Mouse (Mus musculus) kidney, embryonic 14.5 days (tissue): ENCODE measurements around the gene Zfp326. TPM values are rescaled to one million over a fixed set of nuclear protein-coding genes. Genes with fewer than 3 reads are reported as not detected.

Experiments used
- ATAC-seq: fragments of 200-750 bp; cut with Nextera tagmentation; 2 replicates; pipeline ENCODE4 v1.8.0; 2017; ENCODE audit warnings: moderate number of reproducible peaks, mild to moderate bottlenecking, moderate TSS enrichment, moderate library complexity; ENCODE audit not compliant: low FRiP score, low TSS enrichment
- H3K27ac ChIP-seq: fragments of 300-500 bp; sonication (generic); 2 replicates; pipeline ENCODE4 v1.5.1; 2014; ENCODE audit warnings: low read depth, mild to moderate bottlenecking, low read length, moderate library complexity, mixed read lengths
- H3K27me3 ChIP-seq: fragments of 300-500 bp; sonication (generic); 2 replicates; pipeline ENCODE4 v1.6.1; 2014; ENCODE audit warnings: mild to moderate bottlenecking, low read length; ENCODE audit not compliant: control insufficient read depth, insufficient read depth
- H3K36me3 ChIP-seq: fragments of 300-500 bp; sonication (generic); 2 replicates; pipeline ENCODE4 v1.6.1; 2014; ENCODE audit warnings: low read length, mixed read lengths; ENCODE audit not compliant: control insufficient read depth, insufficient read depth
- H3K4me1 ChIP-seq: fragments of 300-500 bp; sonication (generic); 2 replicates; pipeline ENCODE4 v1.6.1; 2014; ENCODE audit warnings: low read length, mixed read lengths; ENCODE audit not compliant: control insufficient read depth, insufficient read depth
- H3K4me2 ChIP-seq: fragments of 300-500 bp; sonication (generic); replicated peaks from 2 replicates; pipeline ENCODE4 v1.6.1; 2014; ENCODE audit warnings: low read depth, mild to moderate bottlenecking, low read length
- H3K4me3 ChIP-seq: fragments of 300-500 bp; sonication (generic); 2 replicates; pipeline ENCODE4 v1.5.1; 2014; ENCODE audit warnings: mild to moderate bottlenecking, low read length
- H3K9ac ChIP-seq: fragments of 300-500 bp; sonication (generic); 2 replicates; pipeline ENCODE4 v1.6.1; 2014; ENCODE audit warnings: low read depth, mild to moderate bottlenecking, low read length, moderate library complexity
- H3K9me3 ChIP-seq: fragments of 300-500 bp; sonication (generic); 2 replicates; pipeline ENCODE4 v1.6.1; 2016; ENCODE audit warnings: low read length; ENCODE audit not compliant: control insufficient read depth
- WGBS: fragments of 180-500 bp; shearing (Covaris S2); extraction: QIAGEN DNeasy Blood & Tissue Kit; methylation state at CpG from one replicate; pipeline ENCODE4 v1.1.7; 2014; 5-methylcytosine and 5-hydroxymethylcytosine counted together
- polyA plus RNA-seq: library from polyadenylated mRNA; unstranded; fragments of >200 nt; fragmentation: Nextera tagmentation; extraction: Ambion mirVana; gene quantifications from 2 replicates; pipeline ENCODE4 v1.2.1, GENCODE M21; 2014

The Zfp326 gene
- polyA plus RNA-seq, 1 experiment from 2014 or later = 57.3 TPM

GRCm38 (mm10) chr5:105844044-105844753, 32.2 kb upstream of the Zfp326 start:
- Histone ChIP-seq H3K4me3 (no peak overlapping the region), H3K27me3 (no peaks in the 10 kb centered on the region), H3K36me3 (no peaks in the 10 kb centered on the region), H3K4me2 (no peak overlapping the region), H3K9me3 (no peaks in the 10 kb centered on the region), H3K4me1 (no peaks in the 10 kb centered on the region), H3K9ac (no peak overlapping the region), H3K27ac (no peak overlapping the region)
- WGBS = 77% methylated on average over 10 of the region's 10 CpGs
- no peak for ATAC-seq

GRCm38 (mm10) chr5:105845041-105845440, 31.3 kb upstream of the Zfp326 start:
- Histone ChIP-seq H3K36me3 (no peaks in the 10 kb centered on the region), H3K27me3 (no peaks in the 10 kb centered on the region), H3K4me1 (no peaks in the 10 kb centered on the region), H3K9ac (no peak overlapping the region), H3K4me2 (no peak overlapping the region), H3K4me3 (no peak overlapping the region), H3K9me3 (no peaks in the 10 kb centered on the region), H3K27ac (no peak overlapping the region)
- WGBS = 95% methylated on average over 2 of the region's 2 CpGs
- ATAC-seq = no peak

- Histone ChIP-seq H3K36me3 (no peaks in the 10 kb centered on the region), H3K9me3 (no peaks in the 10 kb centered on the region), H3K4me2 (no peak overlapping the region), H3K27me3 (no peaks in the 10 kb centered on the region), H3K4me1 (no peaks in the 10 kb centered on the region), H3K4me3 (no peak overlapping the region), H3K27ac (no peak overlapping the region), H3K9ac (no peak overlapping the region)
- ATAC-seq = no peak
- 69% methylated on average over 8 of the region's 8 CpGs for WGBS
Measured at GRCm38 (mm10) chr5:105847726-105848125, 28.6 kb upstream of the Zfp326 start.

- no peak for ATAC-seq
- no peaks in the 10 kb centered on the region for H3K36me3 ChIP-seq
- H3K4me2 ChIP-seq = no peak overlapping the region
- WGBS = 66% methylated on average over 4 of the region's 4 CpGs
- no peak overlapping the region for H3K27ac ChIP-seq
- no peaks in the 10 kb centered on the region for H3K9me3 ChIP-seq
- no peaks in the 10 kb centered on the region for H3K4me1 ChIP-seq
- no peak overlapping the region for H3K9ac ChIP-seq
- no peaks in the 10 kb centered on the region for H3K27me3 ChIP-seq
- no peak overlapping the region for H3K4me3 ChIP-seq
Measured at GRCm38 (mm10) chr5:105849222-105849621, 27.1 kb upstream of the Zfp326 start.

GRCm38 (mm10) chr5:105849643-105850042, 26.7 kb upstream of the Zfp326 start:
- Histone ChIP-seq H3K4me1 (no peaks in the 10 kb centered on the region), H3K9ac (no peak overlapping the region), H3K27ac (no peak overlapping the region), H3K4me2 (no peak overlapping the region), H3K27me3 (no peaks in the 10 kb centered on the region), H3K4me3 (no peak overlapping the region), H3K36me3 (no peaks in the 10 kb centered on the region), H3K9me3 (no peaks in the 10 kb centered on the region)
- ATAC-seq = no peak
- 72% methylated on average over 3 of the region's 3 CpGs for WGBS

GRCm38 (mm10) chr5:105853271-105853670, 23.1 kb upstream of the Zfp326 start:
- H3K9me3 ChIP-seq = no peaks in the 10 kb centered on the region
- H3K36me3 ChIP-seq = no peaks in the 10 kb centered on the region
- WGBS = 81% methylated on average over 9 of the region's 9 CpGs
- no peaks in the 10 kb centered on the region for H3K27me3 ChIP-seq
- no peak overlapping the region for H3K27ac ChIP-seq
- no peak overlapping the region for H3K4me2 ChIP-seq
- H3K4me3 ChIP-seq = no peak overlapping the region
- no peak overlapping the region for H3K9ac ChIP-seq
- ATAC-seq = no peak
- no peaks in the 10 kb centered on the region for H3K4me1 ChIP-seq

GRCm38 (mm10) chr5:105857486-105857885, 18.9 kb upstream of the Zfp326 start:
- ATAC-seq = no peak
- 87% methylated on average over 5 of the region's 5 CpGs for WGBS

GRCm38 (mm10) chr5:105858754-105859694, 17.3 kb upstream of the Zfp326 start:
- WGBS = 49% methylated on average over 8 of the region's 8 CpGs
- Histone ChIP-seq H3K4me2 (no peak overlapping the region), H3K27me3 (no peaks in the 10 kb centered on the region), H3K4me3 (no peak overlapping the region), H3K4me1 (peaks cover 7% of the 10 kb centered on the region), H3K36me3 (no peaks in the 10 kb centered on the region), H3K27ac (no peak overlapping the region; the same call in 1 of the 2 replicates), H3K9ac (no peak overlapping the region), H3K9me3 (no peaks in the 10 kb centered on the region)
- ATAC-seq = 0 out of 2 replicates have a peak, but pooled peaks have one; percentile 57

More at GRCm38 (mm10) chr5:105857486-105857885, 18.9 kb upstream of the Zfp326 start:
- Histone ChIP-seq H3K36me3 (no peaks in the 10 kb centered on the region), H3K9me3 (no peaks in the 10 kb centered on the region), H3K27ac (no peak overlapping the region), H3K4me2 (no peak overlapping the region), H3K27me3 (no peaks in the 10 kb centered on the region), H3K9ac (no peak overlapping the region), H3K4me3 (no peak overlapping the region), H3K4me1 (peaks cover 7% of the 10 kb centered on the region)
